Mouse (Mus musculus): ENCODE data around the gene Snrnp48. TPM values are rescaled to one million over a fixed set of nuclear protein-coding genes. Genes with fewer than 3 reads are reported as not detected.

Gene Snrnp48
- 74.8 and 83.8 TPM in 2 replicates for total RNA-seq (2012; rRNA removed)

DNA sequence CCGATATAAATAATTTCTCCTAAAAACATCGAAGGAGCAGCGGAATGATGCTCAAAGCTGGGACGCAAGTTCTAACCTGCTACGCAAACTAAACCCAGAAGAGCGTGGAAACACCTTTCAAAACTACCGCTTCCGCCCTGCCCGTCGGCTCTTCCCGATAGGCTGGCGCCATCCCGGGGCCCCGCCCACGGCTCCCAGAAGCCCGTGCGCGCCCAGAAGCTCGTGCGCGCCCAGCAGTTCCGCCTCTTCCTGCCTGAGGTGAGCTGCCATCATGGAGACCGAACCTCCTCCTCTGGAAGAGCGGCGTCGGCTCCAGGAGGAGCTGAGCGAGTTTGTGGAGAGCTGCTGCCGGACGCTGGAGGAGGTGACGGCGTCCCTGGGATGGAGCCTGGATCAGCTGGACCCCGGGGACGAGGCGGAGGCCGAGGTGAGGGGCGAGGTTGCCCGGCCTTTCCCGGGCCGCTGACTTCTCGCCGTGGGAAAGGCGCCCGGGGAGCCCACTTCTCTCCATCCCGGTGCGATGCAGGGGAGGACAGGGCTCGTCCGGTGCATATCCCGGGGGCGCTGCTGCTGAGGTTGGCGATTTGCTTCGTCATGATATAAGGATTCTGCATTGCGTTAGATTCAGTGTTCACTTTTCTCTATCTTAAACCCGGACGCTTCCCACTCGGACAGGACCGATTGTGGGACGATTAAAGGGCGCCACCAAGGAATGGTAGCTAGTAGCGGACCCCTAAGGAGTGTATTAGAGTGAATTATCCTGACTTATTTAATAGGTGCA, at the start of gene Snrnp48:
TSS of gene Snrnp48 (plus strand) at position 237 of the 781 bp plus-strand sequence.
- Histone ChIP-seq H3K27ac (ENCODE audit: insufficient read depth, low read depth, low read length, poor library complexity, severe bottlenecking) (peak within 1 kb of the TSS; percentile 52), H3K9ac (ENCODE audit: insufficient read depth, low read depth, low read length, poor library complexity, severe bottlenecking) (peak within 1 kb of the TSS; percentile 95), H3K4me1 (ENCODE audit: control insufficient read depth in 2 of 2, insufficient read depth in 2 of 2, low read length in 2 of 2, poor library complexity in 1 of 2) (no peaks in the 10 kb centered on the region), H3K9me3 (ENCODE audit: control insufficient read depth, insufficient read depth, low read depth, low read length) (no peaks in the 10 kb centered on the region), H3K4me3 (ENCODE audit: insufficient read depth in 1 of 2, low read depth in 1 of 2, low read length in 2 of 2, poor library complexity in 1 of 2, severe bottlenecking in 1 of 2) (peak within 1 kb of the TSS; percentile 85 to 87), H3K36me3 (ENCODE audit: control insufficient read depth, insufficient read depth, low read length, poor library complexity, severe bottlenecking) (peaks cover 5% of the 10 kb centered on the region)
- peak; percentile 85 for DNase-seq (ENCODE audit: low read depth, low spot score)
- in situ Hi-C loops (cut with MboI; ENCODE audit: low sequenced_read_pairs in 2 of 2, unreplicated experiment in 2 of 2): no loop called here
- TF ChIP-seq HCFC1 (IDR thresholded peaks at IDR 0.05; ENCODE audit: borderline replicate concordance, insufficient read depth, low read length) (peak; percentile 61; the same call in 1 of the 2 replicates), MAFK (IDR thresholded peaks at IDR 0.05; ENCODE audit: insufficient read depth, low read depth, low read length) (peak; percentile 48; the same call in 1 of the 2 replicates), CHD2 (IDR thresholded peaks at IDR 0.05; ENCODE audit: low read depth, low read length) (no peak)

DNA sequence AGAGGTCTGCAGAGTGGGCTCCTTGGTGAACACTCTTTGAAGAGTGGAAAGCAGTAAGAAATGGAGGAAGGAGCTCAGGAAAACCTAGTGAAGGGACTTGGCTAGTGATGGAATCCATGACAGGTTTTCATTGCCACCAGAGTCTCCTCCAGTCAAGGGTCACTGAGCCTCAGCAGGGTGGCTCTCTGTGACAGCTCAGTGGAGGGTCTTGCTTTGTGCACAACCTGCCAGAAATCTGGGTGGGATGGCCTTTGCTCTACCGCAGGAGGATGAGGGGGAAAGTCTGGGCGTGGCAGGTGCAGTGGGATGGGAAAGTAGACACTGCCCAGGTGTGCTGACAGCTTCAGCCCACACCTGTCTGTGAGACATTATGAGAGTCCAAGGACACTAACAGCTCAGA, 49.2 kb upstream of the Snrnp48 start:
- TF ChIP-seq ZC3H11A (IDR thresholded peaks at IDR 0.05; ENCODE audit: borderline replicate concordance, low read depth, low read length) (no peak), HCFC1 (IDR thresholded peaks at IDR 0.05; ENCODE audit: borderline replicate concordance, insufficient read depth, low read length) (no peak), ZNF384 (IDR thresholded peaks at IDR 0.05; ENCODE audit: low read depth, low read length) (no peak)
- no peak overlapping the region for H3K9ac ChIP-seq (ENCODE audit: insufficient read depth, low read depth, low read length, poor library complexity, severe bottlenecking)
- no peaks in the 10 kb centered on the region for H3K9me3 ChIP-seq (ENCODE audit: control insufficient read depth, insufficient read depth, low read depth, low read length)
- peaks cover 2 to 5% of the 10 kb centered on the region in 2 experiments; a peak in 1 of 4 replicates for H3K4me1 ChIP-seq (ENCODE audit: control insufficient read depth in 2 of 2, insufficient read depth in 2 of 2, low read length in 2 of 2, poor library complexity in 1 of 2)
- no peak for DNase-seq (ENCODE audit: low read depth, low spot score)
- no peak overlapping the region for H3K27ac ChIP-seq (ENCODE audit: insufficient read depth, low read depth, low read length, poor library complexity, severe bottlenecking)
- H3K36me3 ChIP-seq (ENCODE audit: control insufficient read depth, insufficient read depth, low read length, poor library complexity, severe bottlenecking): no peaks in the 10 kb centered on the region
- H3K4me3 ChIP-seq (ENCODE audit: insufficient read depth in 1 of 2, low read depth in 1 of 2, low read length in 2 of 2, poor library complexity in 1 of 2, severe bottlenecking in 1 of 2): no peak overlapping the region
- in situ Hi-C loops (cut with MboI; ENCODE audit: low sequenced_read_pairs in 2 of 2, unreplicated experiment in 2 of 2): no loop called here

DNA sequence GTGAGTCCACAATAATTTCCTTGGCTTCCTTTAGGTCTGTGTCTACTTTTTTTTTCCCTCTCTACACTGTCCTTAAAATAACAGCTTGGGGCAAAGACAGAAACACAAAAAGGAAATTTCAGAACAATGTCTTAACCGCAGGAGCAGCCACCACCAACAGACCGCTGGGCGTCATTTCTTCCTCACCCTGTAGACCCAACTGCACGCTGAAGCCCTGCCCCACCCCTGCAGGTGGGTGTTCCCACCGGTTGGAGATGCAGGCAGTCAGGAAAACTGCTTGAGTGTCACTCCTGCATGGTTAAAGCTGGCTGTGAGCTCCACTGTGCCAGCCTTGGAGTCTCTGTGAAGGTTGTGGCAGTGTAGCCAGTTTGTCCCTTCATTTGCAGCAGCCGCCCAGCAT, 47.1 kb upstream of the Snrnp48 start:
- H3K9ac ChIP-seq (ENCODE audit: insufficient read depth, low read depth, low read length, poor library complexity, severe bottlenecking): no peak overlapping the region
- no peaks in the 10 kb centered on the region for H3K36me3 ChIP-seq (ENCODE audit: control insufficient read depth, insufficient read depth, low read length, poor library complexity, severe bottlenecking)
- no peak overlapping the region for H3K27ac ChIP-seq (ENCODE audit: insufficient read depth, low read depth, low read length, poor library complexity, severe bottlenecking)
- no peak for DNase-seq (ENCODE audit: low read depth, low spot score)
- peaks cover 2 to 5% of the 10 kb centered on the region in 2 experiments; a peak in 1 of 4 replicates for H3K4me1 ChIP-seq (ENCODE audit: control insufficient read depth in 2 of 2, insufficient read depth in 2 of 2, low read length in 2 of 2, poor library complexity in 1 of 2)
- H3K9me3 ChIP-seq (ENCODE audit: control insufficient read depth, insufficient read depth, low read depth, low read length): no peaks in the 10 kb centered on the region
- no peak overlapping the region for H3K4me3 ChIP-seq (ENCODE audit: insufficient read depth in 1 of 2, low read depth in 1 of 2, low read length in 2 of 2, poor library complexity in 1 of 2, severe bottlenecking in 1 of 2)
- TF ChIP-seq HCFC1 (IDR thresholded peaks at IDR 0.05; ENCODE audit: borderline replicate concordance, insufficient read depth, low read length) (no peak), MAFK (IDR thresholded peaks at IDR 0.05; ENCODE audit: insufficient read depth, low read depth, low read length) (no peak), CHD2 (IDR thresholded peaks at IDR 0.05; ENCODE audit: low read depth, low read length) (no peak)
- in situ Hi-C loops (cut with MboI; ENCODE audit: low sequenced_read_pairs in 2 of 2, unreplicated experiment in 2 of 2): no loop called here

DNA sequence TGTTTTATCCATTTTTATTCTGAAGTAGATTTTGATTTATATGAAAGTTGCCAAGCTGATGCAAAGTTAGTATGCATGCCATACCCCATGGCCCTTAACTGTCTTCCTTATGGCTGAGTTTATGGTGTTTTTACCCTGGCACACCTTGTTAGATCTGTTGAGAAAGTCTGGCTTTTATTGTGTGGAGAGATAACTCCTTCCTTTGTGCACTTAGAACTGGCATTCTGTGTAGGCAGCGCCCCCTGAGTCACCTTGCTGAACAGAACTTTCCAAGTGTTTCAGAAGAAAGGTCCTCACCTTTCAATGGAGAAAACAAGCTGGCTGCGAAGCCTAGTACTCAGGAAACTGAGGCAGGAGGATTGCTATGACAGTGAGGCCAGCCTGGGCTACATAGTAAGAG, 42.7 kb upstream of the Snrnp48 start:
- no peaks in the 10 kb centered on the region for H3K36me3 ChIP-seq (ENCODE audit: control insufficient read depth, insufficient read depth, low read length, poor library complexity, severe bottlenecking)

More for the DNA sequence above, 42.7 kb upstream of the Snrnp48 start:
- no peak overlapping the region for H3K27ac ChIP-seq (ENCODE audit: insufficient read depth, low read depth, low read length, poor library complexity, severe bottlenecking)
- peaks cover 0 to 2% of the 10 kb centered on the region in 2 experiments; a peak in 1 of 4 replicates for H3K4me1 ChIP-seq (ENCODE audit: control insufficient read depth in 2 of 2, insufficient read depth in 2 of 2, low read length in 2 of 2, poor library complexity in 1 of 2)
- in situ Hi-C loops (cut with MboI; ENCODE audit: low sequenced_read_pairs in 2 of 2, unreplicated experiment in 2 of 2): no loop called here
- TF ChIP-seq HCFC1 (IDR thresholded peaks at IDR 0.05; ENCODE audit: borderline replicate concordance, insufficient read depth, low read length): no peak
- no peak for TF ChIP-seq CHD2 (IDR thresholded peaks at IDR 0.05; ENCODE audit: low read depth, low read length)
- TF ChIP-seq ZNF384 (IDR thresholded peaks at IDR 0.05; ENCODE audit: low read depth, low read length): no peak
- no peak for TF ChIP-seq MAFK (IDR thresholded peaks at IDR 0.05; ENCODE audit: insufficient read depth, low read depth, low read length)
- TF ChIP-seq ZC3H11A (IDR thresholded peaks at IDR 0.05; ENCODE audit: borderline replicate concordance, low read depth, low read length): no peak
- no peak overlapping the region for H3K9ac ChIP-seq (ENCODE audit: insufficient read depth, low read depth, low read length, poor library complexity, severe bottlenecking)
- no peaks in the 10 kb centered on the region for H3K9me3 ChIP-seq (ENCODE audit: control insufficient read depth, insufficient read depth, low read depth, low read length)
- DNase-seq (ENCODE audit: low read depth, low spot score): no peak
- no peak overlapping the region for H3K4me3 ChIP-seq (ENCODE audit: insufficient read depth in 1 of 2, low read depth in 1 of 2, low read length in 2 of 2, poor library complexity in 1 of 2, severe bottlenecking in 1 of 2)
